Mouse (Mus musculus) liver, postnatal 0 days (tissue): ENCODE measurements at regions not wholly inside any gene's neighbourhood (a gene's known extent, or its start where the extent isn't known, plus 50 kb on each side); places are given as distances from the start of the nearest gene placed in this dataset.

ENCODE experiments used
- ATAC-seq: fragments of 200-750 bp; cut with Nextera tagmentation; 2 replicates; pipeline ENCODE4 v1.8.0; 2017; ENCODE audit warnings: mild to moderate bottlenecking, moderate library complexity
- DNase-seq: peaks from one replicate; pipeline ENCODE4 v3.0.0-alpha.2; 2016
- H3K27ac ChIP-seq: fragments of 300-500 bp; sonication (generic); 2 replicates; pipeline ENCODE4 v1.5.1; 2014; ENCODE audit warnings: antibody characterized with exemption, moderate library complexity, mild to moderate bottlenecking, low read depth
- H3K27me3 ChIP-seq: fragments of 300-500 bp; sonication (generic); 2 replicates; pipeline ENCODE4 v1.6.1; 2014; ENCODE audit warnings: low read length, control low read depth, mixed read lengths; ENCODE audit not compliant: insufficient read depth
- H3K36me3 ChIP-seq: fragments of 300-500 bp; sonication (generic); replicated peaks from 2 replicates; pipeline ENCODE4 v1.6.1; 2014; ENCODE audit warnings: mild to moderate bottlenecking, control low read depth, low read length, moderate library complexity, mixed read lengths; ENCODE audit not compliant: insufficient read depth
- H3K4me1 ChIP-seq: fragments of 300-500 bp; sonication (generic); 2 replicates; pipeline ENCODE4 v1.6.1; 2014; ENCODE audit warnings: antibody characterized with exemption, mild to moderate bottlenecking, control low read depth; ENCODE audit not compliant: insufficient read depth
- H3K4me2 ChIP-seq: fragments of 300-500 bp; sonication (generic); 2 replicates; pipeline ENCODE4 v1.6.1; 2014; ENCODE audit warnings: low read depth, mild to moderate bottlenecking, low read length, moderate library complexity, mixed read lengths
- H3K4me3 ChIP-seq: fragments of 300-500 bp; sonication (generic); 2 replicates; pipeline ENCODE4 v1.5.1; 2014; ENCODE audit warnings: low read depth, low read length
- H3K9ac ChIP-seq: fragments of 300-500 bp; sonication (generic); replicated peaks from 2 replicates; pipeline ENCODE4 v1.6.1; 2014; ENCODE audit warnings: mild to moderate bottlenecking, moderate library complexity
- H3K9me3 ChIP-seq: fragments of 300-500 bp; sonication (generic); 2 replicates; pipeline ENCODE4 v1.6.1; 2016; ENCODE audit warnings: mild to moderate bottlenecking, control low read depth, low read length, mixed read lengths
- CTCF ChIP-seq: sonication (generic); IDR thresholded peaks from 2 replicates; pipeline ENCODE4 v1.5.1; 2016; ENCODE audit warnings: antibody characterized with exemption, low read depth
- EP300 ChIP-seq: IDR thresholded peaks from 2 replicates; pipeline ENCODE4 v1.6.1; 2016; ENCODE audit warnings: antibody characterized with exemption, low read depth, mild to moderate bottlenecking
- WGBS: fragments of 180-500 bp; shearing (Covaris S2); extraction: QIAGEN DNeasy Blood & Tissue Kit; methylation state at CpG from one replicate; pipeline ENCODE4 v1.1.7; 2014; ENCODE audit not compliant: insufficient replicate concordance; 5-methylcytosine and 5-hydroxymethylcytosine counted together

DNA sequence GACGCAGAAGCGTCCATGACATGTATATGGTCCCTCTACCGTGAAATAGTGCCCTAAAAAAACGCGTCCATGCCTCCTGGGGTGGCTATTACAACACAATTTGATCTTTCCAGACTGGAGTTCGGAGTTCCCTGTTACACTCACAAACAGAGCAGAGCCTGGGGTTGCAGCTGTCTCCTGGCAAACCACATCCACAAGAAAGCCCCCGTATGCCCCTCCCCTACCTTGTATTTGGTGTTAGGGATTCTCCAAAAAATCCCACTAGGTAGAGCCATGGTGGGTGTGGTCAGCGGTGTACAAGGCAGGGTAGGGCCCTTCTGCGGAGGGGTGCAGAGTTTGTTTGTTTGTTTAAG, 70.0 kb downstream of the Tnp1 start:
- DNase-seq (no peak), ATAC-seq (no peak)
- H3K4me1 ChIP-seq = peaks cover 11% of the 10 kb centered on the region
- H3K27me3 ChIP-seq = no peaks in the 10 kb centered on the region
- no peak overlapping the region for H3K27ac ChIP-seq
- peak overlapping the region; percentile 20 for H3K4me2 ChIP-seq
- no peaks in the 10 kb centered on the region for H3K9me3 ChIP-seq
- H3K36me3 ChIP-seq = no peaks in the 10 kb centered on the region
- no peak overlapping the region for H3K9ac ChIP-seq
- no peak for TF ChIP-seq EP300
- TF ChIP-seq CTCF = no peak
- H3K4me3 ChIP-seq = no peak overlapping the region
- 13% methylated on average over 9 of the region's 9 CpGs for WGBS

DNA sequence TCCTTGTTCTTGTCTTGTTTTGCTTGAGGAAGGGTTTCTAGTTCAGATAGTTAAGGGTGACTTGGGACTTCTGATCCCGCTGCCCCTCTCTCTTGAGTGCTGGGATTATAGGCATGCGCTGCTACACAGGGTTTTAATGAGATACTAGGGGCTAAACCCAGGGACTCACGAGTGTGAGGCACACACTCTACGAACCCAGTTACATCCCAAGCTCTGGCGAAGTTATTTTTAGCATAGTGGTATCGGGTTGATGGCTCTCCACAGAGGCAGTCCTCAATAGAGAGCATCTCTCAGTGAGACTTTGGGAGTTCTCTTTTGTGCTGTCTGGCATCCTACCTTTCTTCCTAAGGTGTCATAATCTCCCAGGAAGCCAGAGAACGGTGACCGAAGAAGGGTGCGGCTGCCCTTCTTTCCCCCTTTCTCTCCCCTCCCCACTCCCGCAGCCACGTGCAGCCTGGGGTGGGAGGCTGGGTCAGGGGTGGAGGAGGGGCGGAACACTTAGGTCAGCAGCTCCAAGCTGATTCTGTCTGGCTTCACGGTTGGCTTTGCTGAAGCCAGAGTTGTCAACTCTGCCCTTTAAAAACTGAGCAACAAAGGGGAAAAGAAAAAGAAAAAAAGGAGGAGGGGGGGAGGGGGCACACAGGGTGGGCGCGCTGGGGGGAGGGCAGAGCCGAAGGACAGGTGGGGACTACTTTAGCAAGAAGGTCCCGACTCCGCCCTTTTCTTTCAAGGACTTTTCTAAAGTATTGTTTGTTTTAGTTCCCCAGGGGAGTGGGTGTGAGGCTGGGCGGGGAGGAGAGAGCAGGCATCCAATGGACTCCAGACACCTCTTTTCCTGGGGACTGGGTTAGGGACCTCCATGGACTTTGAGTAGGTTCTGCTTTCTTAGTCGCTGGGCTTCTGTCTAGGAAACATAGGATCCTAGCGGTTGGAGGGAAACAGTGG, 70.4 kb upstream of the Igfbp5 start:
- no peak for ATAC-seq
- no peak overlapping the region for H3K4me3 ChIP-seq
- H3K27ac ChIP-seq = no peak overlapping the region

DNA sequence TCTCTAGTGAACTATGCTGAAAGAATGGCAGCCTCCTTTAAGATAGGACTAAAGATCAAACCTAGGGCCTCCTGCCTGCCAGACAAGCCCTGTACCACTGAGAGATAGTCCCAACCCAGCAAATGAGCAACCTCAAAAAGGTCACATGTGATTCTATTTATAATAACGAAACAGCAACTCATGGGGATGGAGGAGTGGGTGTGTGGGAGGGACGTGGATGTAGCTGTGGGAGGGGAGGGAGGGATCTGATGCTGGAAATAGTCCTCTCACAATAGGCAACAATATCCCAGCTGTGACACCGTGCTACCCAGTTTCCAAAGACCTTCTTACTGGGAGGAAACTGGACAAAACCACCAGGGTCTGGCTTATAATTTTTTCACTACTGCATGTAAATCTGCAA, 69.5 kb upstream of the Igfbp5 start:
- Histone ChIP-seq H3K4me2 (no peak overlapping the region), H3K9ac (no peak overlapping the region), H3K4me1 (peaks cover 11% of the 10 kb centered on the region), H3K36me3 (no peaks in the 10 kb centered on the region), H3K4me3 (no peak overlapping the region), H3K9me3 (no peaks in the 10 kb centered on the region), H3K27ac (no peak overlapping the region), H3K27me3 (no peaks in the 10 kb centered on the region)
- DNase-seq (no peak), ATAC-seq (no peak)
- WGBS = 35% methylated on average over 3 of the region's 3 CpGs
- TF ChIP-seq EP300 (no peak), CTCF (no peak)

More for the DNA sequence above, 70.4 kb upstream of the Igfbp5 start:
- Histone ChIP-seq H3K4me1 (peaks cover 11% of the 10 kb centered on the region), H3K36me3 (no peaks in the 10 kb centered on the region), H3K9ac (no peak overlapping the region), H3K27me3 (no peaks in the 10 kb centered on the region), H3K4me2 (peak overlapping the region; percentile 20), H3K9me3 (no peaks in the 10 kb centered on the region)
- WGBS = 14% methylated on average over 21 of the region's 21 CpGs
- TF ChIP-seq CTCF (no peak), EP300 (no peak)
- no peak for DNase-seq

DNA sequence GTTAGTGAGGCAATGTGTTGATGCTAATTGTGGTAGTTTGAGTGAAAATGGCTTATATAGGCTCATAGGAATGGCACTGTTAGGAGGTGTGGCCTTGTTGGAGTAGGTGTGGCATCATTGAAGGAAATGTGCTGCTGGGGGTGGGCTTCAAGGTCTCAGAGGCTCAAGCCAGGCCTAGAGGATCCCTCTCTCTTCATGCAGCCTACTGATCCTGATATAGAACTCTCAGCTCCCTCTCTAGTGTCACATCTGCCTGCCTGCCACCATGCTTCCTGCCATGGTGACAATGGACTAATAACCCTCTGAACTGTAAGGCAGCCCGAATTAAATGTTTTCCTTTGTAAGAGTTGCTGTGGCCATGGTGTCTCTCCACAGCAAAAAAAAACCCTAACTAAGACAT, 68.4 kb upstream of the Igfbp5 start:
- Histone ChIP-seq H3K27me3 (no peaks in the 10 kb centered on the region), H3K9ac (no peak overlapping the region), H3K4me3 (no peak overlapping the region), H3K36me3 (no peaks in the 10 kb centered on the region), H3K4me1 (peaks cover 11% of the 10 kb centered on the region), H3K4me2 (no peak overlapping the region), H3K27ac (no peak overlapping the region), H3K9me3 (no peaks in the 10 kb centered on the region)
- no peak for DNase-seq
- WGBS = 76% methylated on average over 1 of the region's 1 CpGs
- ATAC-seq = no peak
- TF ChIP-seq CTCF (no peak), EP300 (no peak)

DNA sequence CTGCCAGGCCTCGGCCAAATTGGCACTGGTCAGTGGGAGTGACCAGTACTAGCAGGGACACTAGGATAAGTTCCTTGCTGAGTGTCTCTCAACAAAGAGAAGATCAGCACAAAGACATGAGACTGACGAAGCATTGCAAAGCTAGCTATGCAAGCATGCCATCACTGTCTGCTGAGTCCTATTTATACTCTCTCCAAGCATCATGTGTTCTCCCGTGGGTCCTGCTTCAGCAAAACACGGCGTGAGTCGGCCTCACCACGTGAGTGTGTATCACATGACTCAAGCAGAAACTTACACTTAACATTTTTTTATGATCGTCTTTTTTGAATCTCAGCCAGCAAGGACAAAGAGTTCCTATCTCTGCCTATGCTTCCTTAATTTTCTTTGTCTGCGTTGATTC, 67.7 kb upstream of the Igfbp5 start:
- Histone ChIP-seq H3K9me3 (no peaks in the 10 kb centered on the region), H3K4me1 (peaks cover 11% of the 10 kb centered on the region), H3K9ac (no peak overlapping the region), H3K27ac (no peak overlapping the region), H3K4me3 (no peak overlapping the region), H3K4me2 (no peak overlapping the region), H3K27me3 (no peaks in the 10 kb centered on the region), H3K36me3 (no peaks in the 10 kb centered on the region)
- no peak for TF ChIP-seq CTCF
- WGBS = 73% methylated on average over 9 of the region's 9 CpGs
- ATAC-seq (no peak), DNase-seq (no peak)

DNA sequence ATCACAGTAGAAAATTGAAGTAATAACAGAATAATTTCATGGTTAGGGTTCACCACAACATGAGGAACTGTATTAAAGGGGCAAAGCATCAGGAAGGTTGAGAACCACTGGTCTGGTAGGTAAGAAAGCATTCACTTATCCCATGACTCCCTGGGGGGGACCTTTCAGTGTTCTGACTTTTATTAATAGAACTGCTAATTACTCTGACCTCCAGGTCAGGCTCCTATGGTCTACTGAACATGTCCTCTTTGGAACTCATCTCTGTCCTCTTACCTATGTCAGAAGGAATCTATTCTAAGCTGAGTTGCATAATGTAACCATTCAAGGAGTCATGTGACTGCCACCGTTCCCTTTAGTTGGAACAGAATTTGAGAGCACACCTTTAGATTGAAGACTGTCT, 65.3 kb upstream of the Igfbp5 start:
- 71% methylated on average over 1 of the region's 1 CpGs for WGBS

More for the DNA sequence above, 65.3 kb upstream of the Igfbp5 start:
- Histone ChIP-seq H3K9me3 (no peaks in the 10 kb centered on the region), H3K4me3 (no peak overlapping the region), H3K4me2 (no peak overlapping the region), H3K9ac (no peak overlapping the region), H3K27ac (no peak overlapping the region), H3K36me3 (no peaks in the 10 kb centered on the region), H3K27me3 (no peaks in the 10 kb centered on the region), H3K4me1 (peaks cover under 1% of the 10 kb centered on the region; the same call in 1 of the 2 replicates)
- no peak for TF ChIP-seq EP300
- no peak for ATAC-seq
- DNase-seq = no peak
